Mouse (Mus musculus): ENCODE results near the gene Nedd4.

The Nedd4 gene

DNA sequence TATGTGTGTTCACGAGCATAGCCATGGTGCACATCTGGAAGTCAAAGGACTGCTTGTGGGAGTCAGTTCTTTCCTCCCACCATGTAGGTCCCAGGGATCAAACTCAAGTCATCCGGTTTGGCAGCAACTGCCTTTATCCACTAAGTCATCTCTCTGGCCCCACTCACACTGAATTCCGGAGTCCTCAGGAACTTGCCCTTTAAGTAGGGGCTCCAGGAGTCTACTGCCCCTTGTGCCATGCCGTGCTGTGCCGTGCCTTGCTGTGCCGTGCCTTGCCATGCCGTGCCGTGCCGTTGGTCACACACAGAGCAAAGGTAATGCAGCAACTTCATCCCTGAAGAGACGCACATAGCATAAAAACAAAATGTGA, 129.1 kb downstream of the Nedd4 start:
- DNase-seq (ENCODE audit: low read depth, low spot score): no peak

DNA sequence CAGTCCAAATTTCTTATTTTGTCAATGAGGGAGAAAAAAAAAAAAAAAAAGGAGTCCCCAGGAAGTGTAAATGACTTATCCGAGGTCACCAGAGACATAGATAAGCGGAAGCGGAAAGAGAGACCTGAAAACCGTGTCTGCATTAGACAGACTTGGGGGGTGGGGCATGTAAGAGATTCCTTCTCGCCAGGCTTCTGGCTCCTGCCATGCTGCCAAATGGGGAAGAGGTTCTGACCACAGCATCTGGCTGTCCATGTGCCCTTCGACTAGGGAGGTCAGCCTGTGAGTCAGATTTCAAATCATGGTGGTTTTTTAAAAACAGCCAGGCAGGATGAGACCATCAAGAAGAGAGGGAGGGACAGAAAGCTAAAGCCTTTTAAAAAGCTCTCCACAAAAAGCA, 129.5 kb downstream of the Nedd4 start:
- no peak for DNase-seq (ENCODE audit: low read depth, low spot score)

DNA sequence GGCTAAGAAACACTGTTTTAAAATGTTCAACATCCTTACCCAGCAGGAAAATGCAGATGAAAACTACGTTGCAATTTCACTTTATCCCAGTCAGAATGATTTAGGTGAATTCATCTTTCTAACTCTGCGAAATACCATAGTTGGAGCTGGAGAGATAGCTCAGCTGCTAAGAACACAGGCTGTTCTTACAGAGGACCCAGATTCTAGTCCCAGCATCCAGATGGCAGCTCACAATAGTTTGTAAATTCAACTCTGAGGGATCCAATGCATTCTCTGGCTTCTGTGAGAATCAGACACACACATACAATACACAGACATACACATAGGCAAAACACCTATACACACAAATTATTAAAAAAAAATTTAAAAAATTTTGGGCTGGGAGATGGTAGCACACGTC, 133.1 kb downstream of the Nedd4 start:
- no peak for DNase-seq (ENCODE audit: low read depth, low spot score)

DNA sequence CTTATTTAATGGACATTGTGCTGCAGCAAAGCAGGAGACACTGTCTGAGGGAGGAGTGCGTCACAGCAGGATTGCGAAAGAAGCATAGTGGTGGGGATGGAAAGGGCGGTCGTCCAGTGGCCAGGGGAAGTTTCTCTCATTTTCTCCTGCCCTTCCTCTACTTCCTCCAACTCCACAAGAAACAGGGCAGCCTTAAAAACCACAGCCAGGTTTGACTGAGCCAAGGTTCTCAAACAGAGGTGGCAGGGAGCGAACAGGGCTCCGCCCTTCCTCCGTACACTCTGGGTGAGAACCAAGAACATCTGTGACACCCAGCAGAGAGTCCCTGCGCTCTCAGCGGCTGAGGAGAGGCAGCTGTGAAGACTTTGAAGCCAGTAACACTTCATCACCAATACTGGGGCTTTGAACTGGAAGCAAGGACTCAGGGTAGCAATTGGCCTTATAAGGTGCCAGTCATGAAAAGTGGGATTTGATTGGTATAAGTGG, 135.0 kb downstream of the Nedd4 start:
- DNase-seq (ENCODE audit: low read depth, low spot score): no peak
